Mouse (Mus musculus) layer of hippocampus, postnatal 10 days (tissue): ENCODE results near the gene Cmtm1. TPM values are rescaled to one million over a fixed set of nuclear protein-coding genes. Genes with fewer than 3 reads are reported as not detected.

Experiments
- DNase-seq, 2 experiments: peaks; one replicate each; pipeline ENCODE4 v3.0.0; 2021; ENCODE audit warnings: low spot score in 2 of 2
- total RNA-seq, 2 experiments: library from RNA; stranded (reverse); gene quantifications; 2 replicates each; pipeline ENCODE4 v1.2.3; 2021

Gene Cmtm1
- total RNA-seq, 2 experiments from 2014 or later: not detected

- DNase-seq: no peak
Observed at GRCm38 (mm10) chr8:104247054-104247907, 62.7 kb downstream of the Cmtm1 start.

GRCm38 (mm10) chr8:104246621-104247020, 63.3 kb downstream of the Cmtm1 start:
- no peak for DNase-seq

Other genes with a start within 250 kb of the Cmtm1 start
- gene Cdh5, start 208.5 kb downstream of the Cmtm1 start, total RNA-seq: 10 to 100 TPM; 16.1 to 19.5 TPM
- gene Bean1, start 139.7 kb downstream of the Cmtm1 start, total RNA-seq: 10 to 100 TPM; 13.9 to 15.0 TPM
- 10 to 100 TPM; 34.6 to 37.3 TPM for gene Tk2, start 61.6 kb downstream of the Cmtm1 start, total RNA-seq
- gene Cklf, start 59.3 kb downstream of the Cmtm1 start, total RNA-seq: 10 to 100 TPM; 10.2 to 13.8 TPM
- not detected for gene Cmtm2a, start 17.0 kb downstream of the Cmtm1 start, total RNA-seq
- not detected for gene Gm45711, start 64 bp downstream of the Cmtm1 start, total RNA-seq
- not detected for gene Gm11020, start 11.4 kb upstream of the Cmtm1 start, total RNA-seq
- not detected for gene Cmtm2b, start 12.1 kb upstream of the Cmtm1 start, total RNA-seq
- gene Cmtm3, start 29.3 kb upstream of the Cmtm1 start, total RNA-seq: 10 to 100 TPM; 18.5 to 23.5 TPM
- 10 to 100 TPM; 56.2 to 60.2 TPM for gene Cmtm4, start 85.7 kb upstream of the Cmtm1 start, total RNA-seq
- 100 to 1,000 TPM; 231 to 241 TPM for gene Dync1li2, start 132.9 kb upstream of the Cmtm1 start, total RNA-seq
- gene Terb1, start 199.8 kb upstream of the Cmtm1 start, total RNA-seq: under 1 TPM; 0.54 to 0.96 TPM
- 10 to 100 TPM; 49.9 to 52.4 TPM for gene Nae1, start 224.5 kb upstream of the Cmtm1 start, total RNA-seq
- gene Car7, start 224.5 kb upstream of the Cmtm1 start, total RNA-seq: 10 to 100 TPM; 13.5 to 18.2 TPM